ENCODE assay signal across 27 mouse cellular contexts in genomic region chr6:29881936-29882335, GRCm38 (mm10). TPM values are rescaled to one million over a fixed set of nuclear protein-coding genes. Genes with fewer than 3 reads are reported as not detected.
DNase-seq lines count a peak whose midpoint lies in the region; ATAC-seq and TF ChIP-seq lines count a peak whose summit lies in the region.
"Had no signal": no experiment of that assay in that cellular context is flagged by ENCODE, and none has a peak within 500 bp of the region (broad histone marks: within the 10 kb centered on the region; RNA-seq: fewer than 3 reads in every experiment).

No protein-coding gene starts in this region.

- peak overlapping the region; percentile 2; the same call in 1 of the 2 replicates for H3K27ac ChIP-seq in intestine, embryonic 15.5 days
- H3K27ac ChIP-seq in intestine, embryonic 16.5 days (ENCODE audit: low read length): no peak overlapping the region
- peak overlapping the region; percentile 80 for H3K27ac ChIP-seq in heart, embryonic 10.5 days
- peak overlapping the region; percentile 85 to 94 for H3K27ac ChIP-seq in heart, embryonic 14.5 days (replicated peaks in 1 of 2; ENCODE audit: control insufficient read depth in 1 of 2, insufficient read depth in 1 of 2, low read depth in 2 of 2, low read length in 2 of 2)
- H3K27ac ChIP-seq in olfactory bulb, adult 2 months (ENCODE audit: insufficient read depth, low read depth, low read length): peak overlapping the region; percentile 67
- H3K27ac ChIP-seq: limb, embryonic 12.5 days; lung, embryonic 15.5 days; midbrain, embryonic 10.5 days; midbrain, embryonic 15.5 days; neural tube, embryonic 15.5 days had no signal

- no peak overlapping the region for H3K4me2 ChIP-seq in intestine, embryonic 15.5 days (replicated peaks)
- no peak overlapping the region for H3K4me2 ChIP-seq in intestine, embryonic 16.5 days (ENCODE audit: low read depth, low read length)
- H3K4me2 ChIP-seq in heart, embryonic 14.5 days (ENCODE audit: low read length): peak overlapping the region; percentile 38
- H3K4me2 ChIP-seq: limb, embryonic 12.5 days; liver, embryonic 11.5 days; lung, embryonic 15.5 days; midbrain, embryonic 15.5 days; neural tube, embryonic 15.5 days had no signal

- no peak for ATAC-seq in intestine, embryonic 15.5 days
- ATAC-seq in intestine, embryonic 16.5 days: no peak
- ATAC-seq in heart, embryonic 14.5 days (ENCODE audit: insufficient number of reproducible peaks, insufficient read depth, low FRiP score, low read depth): peak; percentile 74; the same call in 1 of the 2 replicates
- ATAC-seq: activated CD4-positive, CD25-positive, alpha-beta regulatory T cell, adult 4 months; forebrain, embryonic 16.5 days; hindbrain, embryonic 16.5 days; midbrain, embryonic 15.5 days had no signal

- 65% methylated on average over 2 of the region's 2 CpGs for WGBS in intestine, embryonic 15.5 days
- 66% methylated on average over 2 of the region's 2 CpGs for WGBS in intestine, embryonic 16.5 days
- WGBS in heart, embryonic 10.5 days: 45% methylated on average over 2 of the region's 2 CpGs
- WGBS in heart, embryonic 14.5 days: 30% methylated on average over 2 of the region's 2 CpGs
- 67% methylated on average over 2 of the region's 2 CpGs for WGBS in olfactory bulb, adult 2 months

- no peaks in the 10 kb centered on the region for H3K4me1 ChIP-seq in intestine, embryonic 15.5 days (replicated peaks)
- H3K4me1 ChIP-seq in intestine, embryonic 16.5 days (ENCODE audit: control insufficient read depth, insufficient read depth, low read length): no peaks in the 10 kb centered on the region
- peaks cover 26% of the 10 kb centered on the region for H3K4me1 ChIP-seq in heart, embryonic 10.5 days
- H3K4me1 ChIP-seq in heart, embryonic 14.5 days (ENCODE audit: control insufficient read depth in 2 of 2, insufficient read depth in 2 of 2, low read length in 2 of 2): peaks cover 15 to 35% of the 10 kb centered on the region in 2 experiments
- peaks cover 5% of the 10 kb centered on the region; the same call in 1 of the 2 replicates for H3K4me1 ChIP-seq in olfactory bulb, adult 2 months (ENCODE audit: control insufficient read depth, insufficient read depth, low read length)
- H3K4me1 ChIP-seq: lung, embryonic 15.5 days; midbrain, embryonic 10.5 days; midbrain, embryonic 15.5 days; neural tube, embryonic 15.5 days had no signal

- DNase-seq in heart, embryonic 10.5 days (ENCODE audit: low spot score): no peak
- no peak for DNase-seq in T-cell, adult 2 months (ENCODE audit: low spot score)
- DNase-seq in urinary bladder, postnatal 4 days (ENCODE audit: low spot score in 2 of 2): no peak
- DNase-seq: adrenal gland, adult 8-10 months; cerebellum, adult 11 months; cerebellum, adult 9-10 months; cerebellum, postnatal 36 days; gastrocnemius, postnatal 10 days; kidney, adult 8-10 months; kidney, postnatal 10 days; right cerebral cortex, adult 18-20 months; spleen, adult 18-20 months; thymus, postnatal 14 days had no signal

- H3K36me3 ChIP-seq in intestine, embryonic 15.5 days: peaks cover 4% of the 10 kb centered on the region; the same call in 1 of the 2 replicates
- no peaks in the 10 kb centered on the region for H3K36me3 ChIP-seq in intestine, embryonic 16.5 days (ENCODE audit: control insufficient read depth, insufficient read depth, low read length)
- peaks cover 7% of the 10 kb centered on the region for H3K36me3 ChIP-seq in heart, embryonic 10.5 days
- peaks cover 8% of the 10 kb centered on the region for H3K36me3 ChIP-seq in heart, embryonic 14.5 days (ENCODE audit: control insufficient read depth, insufficient read depth, low read length)
- H3K36me3 ChIP-seq: midbrain, embryonic 15.5 days had no signal

- no peak overlapping the region for H3K9ac ChIP-seq in intestine, embryonic 15.5 days
- no peak overlapping the region for H3K9ac ChIP-seq in intestine, embryonic 16.5 days (ENCODE audit: low read depth, low read length)
- H3K9ac ChIP-seq in heart, embryonic 14.5 days (ENCODE audit: low read length): no peak overlapping the region
- H3K9ac ChIP-seq: limb, embryonic 12.5 days; lung, embryonic 15.5 days; midbrain, embryonic 15.5 days; neural tube, embryonic 15.5 days had no signal

- H3K4me3 ChIP-seq in intestine, embryonic 15.5 days (replicated peaks): no peak overlapping the region
- no peak overlapping the region for H3K4me3 ChIP-seq in intestine, embryonic 16.5 days (ENCODE audit: low read length)
- no peak overlapping the region for H3K4me3 ChIP-seq in heart, embryonic 10.5 days
- no peak overlapping the region for H3K4me3 ChIP-seq in heart, embryonic 14.5 days (ENCODE audit: control insufficient read depth in 1 of 2, insufficient read depth in 1 of 2, low read depth in 1 of 2, low read length in 2 of 2)
- no peak overlapping the region for H3K4me3 ChIP-seq in olfactory bulb, adult 2 months (ENCODE audit: insufficient read depth, low read depth, low read length)
- H3K4me3 ChIP-seq: erythroblast, embryonic 14.5 days; limb, embryonic 12.5 days; lung, embryonic 15.5 days; midbrain, embryonic 10.5 days; midbrain, embryonic 15.5 days; neural tube, embryonic 15.5 days had no signal

- H3K9me3 ChIP-seq in intestine, embryonic 15.5 days: no peaks in the 10 kb centered on the region
- H3K9me3 ChIP-seq in intestine, embryonic 16.5 days (ENCODE audit: control insufficient read depth, low read length): no peaks in the 10 kb centered on the region
- no peaks in the 10 kb centered on the region for H3K9me3 ChIP-seq in heart, embryonic 10.5 days
- no peaks in the 10 kb centered on the region for H3K9me3 ChIP-seq in heart, embryonic 14.5 days (ENCODE audit: control insufficient read depth, low read length)
- H3K9me3 ChIP-seq: limb, embryonic 12.5 days; lung, embryonic 15.5 days; midbrain, embryonic 10.5 days; midbrain, embryonic 15.5 days; neural tube, embryonic 15.5 days had no signal

- H3K27me3 ChIP-seq in intestine, embryonic 15.5 days (replicated peaks): no peaks in the 10 kb centered on the region
- H3K27me3 ChIP-seq in intestine, embryonic 16.5 days (replicated peaks; ENCODE audit: control insufficient read depth, insufficient read depth, low read length): no peaks in the 10 kb centered on the region
- no peaks in the 10 kb centered on the region for H3K27me3 ChIP-seq in heart, embryonic 10.5 days (ENCODE audit: insufficient read depth, poor library complexity, severe bottlenecking)
- H3K27me3 ChIP-seq in heart, embryonic 14.5 days (ENCODE audit: control insufficient read depth, insufficient read depth, low read length): no peaks in the 10 kb centered on the region
- H3K27me3 ChIP-seq: limb, embryonic 12.5 days; lung, embryonic 15.5 days; midbrain, embryonic 15.5 days; neural tube, embryonic 15.5 days had no signal

- TF ChIP-seq CTCF in olfactory bulb, adult 2 months (IDR thresholded peaks at IDR 0.05; ENCODE audit: insufficient read depth, low read depth, low read length): no peak

- no peak for TF ChIP-seq POLR2A in olfactory bulb, adult 2 months (IDR thresholded peaks at IDR 0.05; ENCODE audit: insufficient read depth, low read depth, low read length)

RNA-seq across cellular contexts. Expression of gene Strip2, which starts 34.9 kb away (rescaled TPM):
- 0.40 and 0.62 TPM in 2 replicates for polyA plus RNA-seq in intestine, embryonic 15.5 days (2015; fragmentation: Nextera tagmentation; extraction: Ambion mirVana)
- 0.54 and 0.60 TPM in 2 replicates for polyA plus RNA-seq in intestine, embryonic 16.5 days (2015; fragmentation: Nextera tagmentation; extraction: Ambion mirVana)
- 7.3 and 19.5 TPM in 2 replicates for polyA plus RNA-seq in heart, embryonic 10.5 days (2016; fragmentation: Nextera tagmentation; extraction: Ambion mirVana)
- polyA plus RNA-seq in heart, embryonic 14.5 days (2014; fragmentation: Nextera tagmentation; extraction: Ambion mirVana): 67.0 and 78.5 TPM in 2 replicates
- not detected in 2 replicates for polyA plus RNA-seq in olfactory bulb, adult 2 months (2012; ENCODE audit: insufficient read depth, insufficient read length, low replicate concordance, missing spikeins)
- polyA plus RNA-seq: activated CD4-positive, CD25-positive, alpha-beta regulatory T cell, adult 4 months had no signal
